Mouse (Mus musculus) hindbrain, embryonic 13.5 days (tissue): ENCODE data around the gene Ptcd3. TPM values are rescaled to one million over a fixed set of nuclear protein-coding genes. Genes with fewer than 3 reads are reported as not detected.

Source experiments
- ATAC-seq: fragments of 200-750 bp; cut with Nextera tagmentation; 2 replicates; pipeline ENCODE4 v1.8.0; 2017; ENCODE audit warnings: moderate TSS enrichment; ENCODE audit not compliant: low FRiP score
- H3K27ac ChIP-seq: fragments of 300-500 bp; sonication (generic); 2 replicates; pipeline ENCODE4 v1.5.1; 2015; ENCODE audit warnings: inconsistent platforms, mild to moderate bottlenecking, moderate library complexity
- H3K27me3 ChIP-seq: fragments of 300-500 bp; sonication (generic); 2 replicates; pipeline ENCODE4 v1.6.1; 2015; ENCODE audit warnings: mild to moderate bottlenecking, inconsistent platforms
- H3K36me3 ChIP-seq: fragments of 300-500 bp; sonication (generic); 2 replicates; pipeline ENCODE4 v1.6.1; 2015; ENCODE audit warnings: mild to moderate bottlenecking, inconsistent platforms
- H3K4me1 ChIP-seq: fragments of 300-500 bp; sonication (generic); replicated peaks from 2 replicates; pipeline ENCODE4 v1.6.1; 2015; ENCODE audit warnings: inconsistent platforms
- H3K4me2 ChIP-seq: fragments of 300-500 bp; sonication (generic); 2 replicates; pipeline ENCODE4 v1.6.1; 2015; ENCODE audit warnings: inconsistent platforms, mild to moderate bottlenecking, moderate library complexity
- H3K4me3 ChIP-seq: fragments of 300-500 bp; sonication (generic); 2 replicates; pipeline ENCODE4 v1.5.1; 2015; ENCODE audit warnings: mild to moderate bottlenecking, inconsistent platforms
- H3K9ac ChIP-seq: fragments of 300-500 bp; sonication (generic); 2 replicates; pipeline ENCODE4 v1.6.1; 2015; ENCODE audit warnings: mild to moderate bottlenecking, inconsistent platforms
- H3K9me3 ChIP-seq: fragments of 300-500 bp; sonication (generic); 2 replicates; pipeline ENCODE4 v1.6.1; 2016; ENCODE audit warnings: inconsistent platforms
- WGBS: fragments of 180-500 bp; shearing (Covaris S2); methylation state at CpG from one replicate; pipeline ENCODE4 v1.1.7; 2015; 5-methylcytosine and 5-hydroxymethylcytosine counted together
- polyA plus RNA-seq: library from polyadenylated mRNA; unstranded; fragments of >200 nt; fragmentation: Nextera tagmentation; extraction: Ambion mirVana; gene quantifications from 2 replicates; pipeline ENCODE4 v1.2.1, GENCODE M21; 2015

Gene Ptcd3
- polyA plus RNA-seq, result 86.1 and 86.5 TPM in 2 replicates

GRCm38 (mm10) chr6:71908481-71909381 lies at the start of gene Ptcd3, which contains the start of gene Polr1a:
Ptcd3 (minus strand) TSS chr6:71908750.
Polr1a (plus strand) TSS chr6:71909053.
- Histone ChIP-seq H3K9me3 (no peaks in the 10 kb centered on the region), H3K36me3 (peaks cover 28% of the 10 kb centered on the region), H3K4me2 (peak within 1 kb of the TSS; percentile 87), H3K4me3 (peak within 1 kb of the TSS; percentile 83), H3K9ac (peak within 1 kb of the TSS; percentile 80), H3K4me1 (peaks cover 26% of the 10 kb centered on the region), H3K27ac (peak within 1 kb of the TSS; percentile 52; the same call in 1 of the 2 replicates), H3K27me3 (no peaks in the 10 kb centered on the region)
- WGBS, result under 1% methylated on average over 58 of the region's 58 CpGs
- ATAC-seq, result peak; percentile 95

- Histone ChIP-seq H3K27me3 (no peaks in the 10 kb centered on the region), H3K4me1 (no peaks in the 10 kb centered on the region), H3K27ac (no peak overlapping the region), H3K9me3 (no peaks in the 10 kb centered on the region), H3K4me3 (no peak overlapping the region), H3K4me2 (no peak overlapping the region), H3K36me3 (peaks cover 70% of the 10 kb centered on the region), H3K9ac (no peak overlapping the region)
- ATAC-seq, result no peak
- WGBS, result 95% methylated on average over 5 of the region's 5 CpGs
Measured at GRCm38 (mm10) chr6:71951192-71951591, 42.6 kb upstream of the Ptcd3 start.

- ATAC-seq, result no peak
- H3K4me1 ChIP-seq, result no peaks in the 10 kb centered on the region
- H3K4me2 ChIP-seq, result no peak overlapping the region
- H3K4me3 ChIP-seq, result no peak overlapping the region
- peaks cover 75% of the 10 kb centered on the region for H3K36me3 ChIP-seq
- no peak overlapping the region for H3K9ac ChIP-seq
- no peaks in the 10 kb centered on the region for H3K9me3 ChIP-seq
- no peaks in the 10 kb centered on the region for H3K27me3 ChIP-seq
- H3K27ac ChIP-seq, result no peak overlapping the region
- WGBS, result 92% methylated on average over 3 of the region's 3 CpGs
Measured at GRCm38 (mm10) chr6:71950592-71950991, 42.0 kb upstream of the Ptcd3 start.

GRCm38 (mm10) chr6:71949721-71950120 lies 41.2 kb upstream of the Ptcd3 start:
- 91% methylated on average over 3 of the region's 3 CpGs for WGBS
- peaks cover 69% of the 10 kb centered on the region for H3K36me3 ChIP-seq
- ATAC-seq, result no peak

GRCm38 (mm10) chr6:71946121-71946520 lies 37.6 kb upstream of the Ptcd3 start:
- ATAC-seq, result no peak

More at GRCm38 (mm10) chr6:71949721-71950120, 41.2 kb upstream of the Ptcd3 start:
- no peak overlapping the region for H3K9ac ChIP-seq
- H3K27me3 ChIP-seq, result no peaks in the 10 kb centered on the region
- no peak overlapping the region for H3K4me3 ChIP-seq
- H3K4me2 ChIP-seq, result no peak overlapping the region
- no peaks in the 10 kb centered on the region for H3K9me3 ChIP-seq
- no peaks in the 10 kb centered on the region for H3K4me1 ChIP-seq
- no peak overlapping the region for H3K27ac ChIP-seq

GRCm38 (mm10) chr6:71945101-71945500 lies 36.6 kb upstream of the Ptcd3 start:
- Histone ChIP-seq H3K9ac (no peak overlapping the region), H3K4me1 (no peaks in the 10 kb centered on the region), H3K27me3 (no peaks in the 10 kb centered on the region), H3K4me2 (no peak overlapping the region), H3K36me3 (peaks cover 53% of the 10 kb centered on the region), H3K27ac (no peak overlapping the region), H3K4me3 (no peak overlapping the region), H3K9me3 (no peaks in the 10 kb centered on the region)
- no peak for ATAC-seq
- 93% methylated on average over 6 of the region's 6 CpGs for WGBS

More at GRCm38 (mm10) chr6:71946121-71946520, 37.6 kb upstream of the Ptcd3 start:
- 95% methylated on average over 8 of the region's 8 CpGs for WGBS
- H3K27ac ChIP-seq, result no peak overlapping the region
- no peaks in the 10 kb centered on the region for H3K4me1 ChIP-seq
- peaks cover 56% of the 10 kb centered on the region for H3K36me3 ChIP-seq
- H3K9me3 ChIP-seq, result no peaks in the 10 kb centered on the region
- H3K4me2 ChIP-seq, result no peak overlapping the region
- H3K9ac ChIP-seq, result no peak overlapping the region
- H3K27me3 ChIP-seq, result no peaks in the 10 kb centered on the region
- no peak overlapping the region for H3K4me3 ChIP-seq

GRCm38 (mm10) chr6:71940912-71941311 lies 32.4 kb upstream of the Ptcd3 start:
- H3K27me3 ChIP-seq, result no peaks in the 10 kb centered on the region
- no peak overlapping the region for H3K27ac ChIP-seq
- no peaks in the 10 kb centered on the region for H3K9me3 ChIP-seq
- 88% methylated on average over 6 of the region's 6 CpGs for WGBS
- H3K36me3 ChIP-seq, result peaks cover 58% of the 10 kb centered on the region
- ATAC-seq, result no peak
- no peak overlapping the region for H3K9ac ChIP-seq
- no peaks in the 10 kb centered on the region for H3K4me1 ChIP-seq
- H3K4me2 ChIP-seq, result no peak overlapping the region
- H3K4me3 ChIP-seq, result no peak overlapping the region

- peaks cover 73% of the 10 kb centered on the region for H3K36me3 ChIP-seq
- no peak overlapping the region for H3K27ac ChIP-seq
- H3K27me3 ChIP-seq, result no peaks in the 10 kb centered on the region
- H3K4me3 ChIP-seq, result no peak overlapping the region
- WGBS, result 75% methylated on average over 2 of the region's 2 CpGs
- H3K4me2 ChIP-seq, result no peak overlapping the region
- H3K9ac ChIP-seq, result no peak overlapping the region
- H3K9me3 ChIP-seq, result no peaks in the 10 kb centered on the region
- H3K4me1 ChIP-seq, result 0 out of 2 replicates have a peak, but pooled peaks cover 5% of the 10 kb centered on the region
- no peak for ATAC-seq
Measured at GRCm38 (mm10) chr6:71935737-71936136, 27.2 kb upstream of the Ptcd3 start.

- WGBS, result 58% methylated on average over 2 of the region's 2 CpGs
- Histone ChIP-seq H3K4me2 (no peak overlapping the region), H3K36me3 (peaks cover 84% of the 10 kb centered on the region), H3K9me3 (no peaks in the 10 kb centered on the region), H3K27me3 (no peaks in the 10 kb centered on the region), H3K9ac (no peak overlapping the region), H3K4me1 (0 out of 2 replicates have a peak, but pooled peaks cover 5% of the 10 kb centered on the region), H3K27ac (peak overlapping the region; percentile 31; the same call in 1 of the 2 replicates), H3K4me3 (no peak overlapping the region)
- ATAC-seq, result no peak
Measured at GRCm38 (mm10) chr6:71934081-71934556, 25.6 kb upstream of the Ptcd3 start.

GRCm38 (mm10) chr6:71932347-71932746 lies 23.8 kb upstream of the Ptcd3 start:
- Histone ChIP-seq H3K27me3 (no peaks in the 10 kb centered on the region), H3K4me2 (no peak overlapping the region), H3K36me3 (peaks cover 71% of the 10 kb centered on the region), H3K4me3 (no peak overlapping the region), H3K9me3 (no peaks in the 10 kb centered on the region), H3K27ac (no peak overlapping the region), H3K9ac (no peak overlapping the region), H3K4me1 (0 out of 2 replicates have a peak, but pooled peaks cover 5% of the 10 kb centered on the region)
- no peak for ATAC-seq
- 87% methylated on average over 5 of the region's 5 CpGs for WGBS

GRCm38 (mm10) chr6:71930830-71931437 lies 22.4 kb upstream of the Ptcd3 start:
- ATAC-seq, result no peak
- no peak overlapping the region for H3K4me2 ChIP-seq
- WGBS, result 89% methylated on average over 12 of the region's 12 CpGs
- peaks cover 71% of the 10 kb centered on the region for H3K36me3 ChIP-seq
- H3K27me3 ChIP-seq, result no peaks in the 10 kb centered on the region
- no peak overlapping the region for H3K27ac ChIP-seq
- no peak overlapping the region for H3K9ac ChIP-seq
- 0 out of 2 replicates have a peak, but pooled peaks cover 5% of the 10 kb centered on the region for H3K4me1 ChIP-seq
- H3K4me3 ChIP-seq, result no peak overlapping the region
- no peaks in the 10 kb centered on the region for H3K9me3 ChIP-seq

GRCm38 (mm10) chr6:71930053-71930452 lies 21.5 kb upstream of the Ptcd3 start:
- Histone ChIP-seq H3K4me1 (0 out of 2 replicates have a peak, but pooled peaks cover 5% of the 10 kb centered on the region), H3K27ac (no peak overlapping the region), H3K4me3 (no peak overlapping the region), H3K9ac (no peak overlapping the region), H3K4me2 (no peak overlapping the region), H3K9me3 (no peaks in the 10 kb centered on the region), H3K27me3 (no peaks in the 10 kb centered on the region), H3K36me3 (peaks cover 72% of the 10 kb centered on the region)
- 88% methylated on average over 10 of the region's 10 CpGs for WGBS
- no peak for ATAC-seq
